Mouse (Mus musculus): Measurements from ENCODE around the gene Alad. TPM values are rescaled to one million over a fixed set of nuclear protein-coding genes. Genes with fewer than 3 reads are reported as not detected.

The Alad gene
- polyA plus RNA-seq, 1 experiment, result 50.2 TPM

DNA sequence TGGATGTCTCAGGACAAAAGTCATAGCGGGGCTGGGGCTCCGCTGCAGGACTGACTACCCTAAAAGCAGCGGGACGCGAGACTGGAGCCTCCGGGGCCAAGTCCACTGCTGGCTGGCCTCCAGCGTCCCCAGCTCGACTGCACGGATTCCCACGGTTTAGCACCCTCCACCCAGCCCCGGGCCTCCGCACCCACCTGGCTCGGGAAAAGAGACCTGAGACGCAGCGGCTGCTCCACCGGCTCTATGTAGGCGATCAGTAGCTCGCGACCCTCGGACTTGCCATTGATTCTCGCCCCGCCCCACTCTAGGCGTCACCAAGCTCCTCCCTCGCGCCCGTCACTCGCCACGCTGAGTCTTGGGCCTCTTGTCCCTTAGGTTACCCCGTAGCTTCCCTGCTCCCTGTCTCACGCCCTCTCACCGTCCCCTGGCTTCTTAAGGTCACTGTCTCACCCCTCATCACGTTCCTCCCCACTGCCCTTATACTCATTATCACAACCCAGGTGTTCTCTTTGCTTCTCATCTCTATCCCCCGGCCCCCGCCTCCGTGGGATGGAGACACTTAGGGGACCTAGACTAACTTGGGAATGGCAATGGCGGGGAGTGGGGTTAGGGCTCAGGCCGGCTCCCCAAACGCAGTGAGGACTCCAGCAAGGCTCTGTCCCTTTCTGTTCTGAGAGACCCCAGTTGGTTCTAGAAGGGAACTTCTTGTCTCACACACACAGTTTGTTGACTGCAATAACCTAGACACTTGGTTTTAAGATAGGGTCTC lies 17.6 kb downstream of the Alad start:
- peak; percentile 53; the same call in 1 of the 2 replicates for TF ChIP-seq POLR2A (IDR thresholded peaks at IDR 0.05; ENCODE audit: borderline replicate concordance, extremely low read depth, insufficient read depth, insufficient read length, poor library complexity, severe bottlenecking)
- no peak for TF ChIP-seq CTCF (IDR thresholded peaks at IDR 0.05; ENCODE audit: borderline replicate concordance, extremely low read depth, insufficient read depth, insufficient read length)
- DNase-seq (ENCODE audit: low read depth), result peak; percentile 96

- TF ChIP-seq POLR2A (IDR thresholded peaks at IDR 0.05; ENCODE audit: borderline replicate concordance, extremely low read depth, insufficient read depth, insufficient read length, poor library complexity, severe bottlenecking) (no peak), CTCF (IDR thresholded peaks at IDR 0.05; ENCODE audit: borderline replicate concordance, extremely low read depth, insufficient read depth, insufficient read length) (no peak)
- peak; percentile 38 for DNase-seq (ENCODE audit: low read depth)
Observed at GRCm38 (mm10) chr4:62501534-62501933, 18.2 kb downstream of the Alad start.

DNA sequence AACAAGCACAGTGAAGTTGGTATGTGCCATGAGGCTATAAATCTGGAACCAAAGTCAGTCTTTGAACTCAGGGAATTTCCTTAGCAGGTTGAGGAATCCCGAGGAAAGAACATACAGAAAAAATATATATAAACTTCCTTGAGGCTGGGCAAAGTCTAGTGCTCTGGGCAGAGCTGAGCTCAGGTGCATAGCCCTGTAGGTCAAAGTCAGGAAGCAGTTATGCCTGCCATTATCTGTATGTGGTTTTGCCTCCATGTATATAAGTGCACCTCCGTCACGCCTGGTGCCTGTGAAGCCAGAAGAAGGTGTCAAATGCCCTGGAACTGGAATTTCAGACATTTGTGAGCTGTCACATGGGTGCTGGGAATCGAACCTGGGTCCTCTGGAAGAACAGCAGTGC lies 18.9 kb downstream of the Alad start:
- no peak for DNase-seq (ENCODE audit: low read depth)
- TF ChIP-seq POLR2A (IDR thresholded peaks at IDR 0.05; ENCODE audit: borderline replicate concordance, extremely low read depth, insufficient read depth, insufficient read length, poor library complexity, severe bottlenecking) (no peak), CTCF (IDR thresholded peaks at IDR 0.05; ENCODE audit: borderline replicate concordance, extremely low read depth, insufficient read depth, insufficient read length) (no peak)

- TF ChIP-seq CTCF (IDR thresholded peaks at IDR 0.05; ENCODE audit: borderline replicate concordance, extremely low read depth, insufficient read depth, insufficient read length) (no peak), POLR2A (IDR thresholded peaks at IDR 0.05; ENCODE audit: borderline replicate concordance, extremely low read depth, insufficient read depth, insufficient read length, poor library complexity, severe bottlenecking) (no peak)
- DNase-seq (ENCODE audit: low read depth), result peak; percentile 52
Observed at GRCm38 (mm10) chr4:62496815-62497214, 22.9 kb downstream of the Alad start.

DNA sequence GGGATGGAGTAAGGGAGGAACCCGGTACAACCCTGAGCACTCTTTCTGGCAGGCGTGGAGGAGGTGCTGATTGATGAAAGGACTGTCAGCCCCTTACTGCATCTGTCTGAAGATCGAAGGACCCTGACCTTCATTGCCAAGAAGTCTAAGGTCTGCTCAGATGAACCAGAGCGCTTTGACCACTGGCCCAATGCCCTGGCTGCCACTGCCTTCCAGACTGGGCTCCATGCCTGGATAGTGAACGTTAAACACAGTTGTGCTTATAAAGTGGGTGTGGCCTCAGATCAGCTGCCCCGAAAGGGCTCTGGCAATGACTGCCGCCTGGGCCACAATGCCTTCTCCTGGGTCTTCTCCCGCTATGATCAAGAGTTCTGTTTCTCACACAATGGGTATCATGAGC lies 23.8 kb downstream of the Alad start:
- DNase-seq (ENCODE audit: low read depth), result no peak
- TF ChIP-seq POLR2A (IDR thresholded peaks at IDR 0.05; ENCODE audit: borderline replicate concordance, extremely low read depth, insufficient read depth, insufficient read length, poor library complexity, severe bottlenecking) (no peak), CTCF (IDR thresholded peaks at IDR 0.05; ENCODE audit: borderline replicate concordance, extremely low read depth, insufficient read depth, insufficient read length) (no peak)

- DNase-seq (ENCODE audit: low read depth), result no peak
- TF ChIP-seq POLR2A (IDR thresholded peaks at IDR 0.05; ENCODE audit: borderline replicate concordance, extremely low read depth, insufficient read depth, insufficient read length, poor library complexity, severe bottlenecking) (no peak), CTCF (IDR thresholded peaks at IDR 0.05; ENCODE audit: borderline replicate concordance, extremely low read depth, insufficient read depth, insufficient read length) (no peak)
Observed at GRCm38 (mm10) chr4:62494230-62494629, 25.5 kb downstream of the Alad start.

GRCm38 (mm10) chr4:62492682-62493081 lies 27.0 kb downstream of the Alad start:
- TF ChIP-seq POLR2A (IDR thresholded peaks at IDR 0.05; ENCODE audit: borderline replicate concordance, extremely low read depth, insufficient read depth, insufficient read length, poor library complexity, severe bottlenecking), result no peak
- TF ChIP-seq CTCF (IDR thresholded peaks at IDR 0.05; ENCODE audit: borderline replicate concordance, extremely low read depth, insufficient read depth, insufficient read length), result no peak
- no peak for DNase-seq (ENCODE audit: low read depth)

DNA sequence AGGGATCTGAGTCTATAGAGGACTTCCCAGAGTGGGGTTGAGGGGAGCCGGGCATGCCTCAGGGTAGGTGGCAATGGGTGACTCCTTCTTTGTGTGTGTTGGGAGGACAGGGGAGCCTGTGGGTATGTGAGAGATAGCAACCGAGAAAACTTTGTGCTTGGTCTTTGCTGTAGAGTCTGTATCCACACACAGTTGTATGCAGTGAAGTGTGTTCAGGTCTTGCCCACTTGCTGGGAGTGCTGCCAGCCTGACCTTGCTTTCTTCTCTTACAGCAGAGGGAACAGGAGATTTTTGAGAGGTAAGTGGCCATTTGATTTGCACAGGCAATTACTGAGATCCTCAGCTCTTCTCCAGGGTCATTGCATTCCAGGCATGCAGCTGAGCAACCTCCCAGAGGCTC lies 31.8 kb downstream of the Alad start:
- TF ChIP-seq POLR2A (IDR thresholded peaks at IDR 0.05; ENCODE audit: borderline replicate concordance, extremely low read depth, insufficient read depth, insufficient read length, poor library complexity, severe bottlenecking) (no peak), CTCF (IDR thresholded peaks at IDR 0.05; ENCODE audit: borderline replicate concordance, extremely low read depth, insufficient read depth, insufficient read length) (no peak)
- DNase-seq (ENCODE audit: low read depth), result no peak

DNA sequence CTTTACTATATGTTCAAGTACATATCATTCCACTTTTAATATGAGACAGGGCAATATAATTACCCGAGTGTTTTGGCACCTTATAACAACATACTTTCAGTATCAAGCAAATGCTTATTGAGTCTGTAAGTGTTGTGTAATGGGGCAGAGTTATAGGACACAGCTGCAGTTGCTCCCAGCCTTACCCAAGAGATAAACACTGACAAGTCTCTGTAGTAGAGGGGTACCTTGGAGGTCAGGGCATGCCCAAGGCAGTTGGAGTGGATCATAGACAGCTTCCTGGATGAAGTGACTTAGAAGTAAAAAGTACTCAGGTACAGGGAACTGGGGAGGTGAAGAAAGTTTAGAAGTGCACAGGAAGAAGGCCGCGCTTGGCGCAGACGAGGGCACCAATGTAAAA lies 32.5 kb downstream of the Alad start:
- DNase-seq (ENCODE audit: low read depth), result no peak
- no peak for TF ChIP-seq POLR2A (IDR thresholded peaks at IDR 0.05; ENCODE audit: borderline replicate concordance, extremely low read depth, insufficient read depth, insufficient read length, poor library complexity, severe bottlenecking)
- no peak for TF ChIP-seq CTCF (IDR thresholded peaks at IDR 0.05; ENCODE audit: borderline replicate concordance, extremely low read depth, insufficient read depth, insufficient read length)

GRCm38 (mm10) chr4:62486162-62486696 lies 33.5 kb downstream of the Alad start:
- DNase-seq (ENCODE audit: low read depth), result no peak
- TF ChIP-seq CTCF (IDR thresholded peaks at IDR 0.05; ENCODE audit: borderline replicate concordance, extremely low read depth, insufficient read depth, insufficient read length), result no peak
- TF ChIP-seq POLR2A (IDR thresholded peaks at IDR 0.05; ENCODE audit: borderline replicate concordance, extremely low read depth, insufficient read depth, insufficient read length, poor library complexity, severe bottlenecking), result no peak

DNA sequence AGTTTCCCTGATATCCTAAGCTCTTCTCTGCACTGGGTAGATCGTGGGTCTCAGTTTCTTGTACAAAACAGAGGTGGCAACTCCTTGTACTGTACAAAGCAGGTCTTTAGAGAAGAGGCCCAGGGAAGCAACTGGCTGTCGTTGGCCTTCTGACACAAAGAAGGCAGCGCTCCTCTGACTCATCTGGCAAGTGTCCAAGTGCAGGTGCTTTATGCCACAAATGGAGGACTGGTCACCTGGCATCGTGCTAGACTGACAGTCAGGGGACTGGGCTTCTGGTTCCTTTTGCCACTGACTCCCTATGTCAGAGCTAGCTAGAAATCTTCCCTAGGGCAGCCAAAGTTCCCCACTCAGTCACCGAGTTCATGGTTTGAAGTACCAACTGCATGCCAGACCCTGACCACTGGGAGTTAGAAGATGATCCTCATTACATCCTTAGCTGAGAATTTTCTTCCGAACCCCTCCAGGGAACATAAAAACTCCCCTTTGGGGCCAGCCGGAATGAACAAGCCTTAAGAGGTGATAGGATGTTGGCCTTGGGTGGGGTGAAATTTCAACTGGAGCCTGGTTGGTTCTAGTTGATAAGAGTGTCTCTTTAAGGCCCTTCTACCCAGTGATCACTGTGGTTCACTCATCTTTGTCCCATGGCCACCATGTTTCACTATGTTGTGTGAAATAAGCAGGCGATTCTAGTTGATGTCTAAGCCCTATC lies 34.1 kb downstream of the Alad start:
- DNase-seq (ENCODE audit: low read depth), result no peak
- TF ChIP-seq CTCF (IDR thresholded peaks at IDR 0.05; ENCODE audit: borderline replicate concordance, extremely low read depth, insufficient read depth, insufficient read length) (no peak), POLR2A (IDR thresholded peaks at IDR 0.05; ENCODE audit: borderline replicate concordance, extremely low read depth, insufficient read depth, insufficient read length, poor library complexity, severe bottlenecking) (no peak)

Data from brain, embryonic 14.5 days (tissue).